Mouse (Mus musculus) heart, adult 2 months (tissue): ENCODE results near the gene H2afv.

Experiments used
- CTCF ChIP-seq: fragments of 200-600 bp; IDR thresholded peaks from 2 replicates; pipeline ENCODE4 v1.8.1; 2022; ENCODE audit warnings: antibody characterized with exemption, mild to moderate bottlenecking, moderate library complexity
- EP300 ChIP-seq: fragments of 200-500 bp; IDR thresholded peaks from 2 replicates; pipeline ENCODE4 v1.6.1; 2011; ENCODE audit warnings: low read depth, low read length, control low read depth; ENCODE audit not compliant: insufficient read depth
- POLR2A ChIP-seq: fragments of 200-500 bp; IDR thresholded peaks from 2 replicates; pipeline ENCODE4 v1.6.1; 2011; ENCODE audit warnings: mild to moderate bottlenecking, low read depth, low read length, control low read depth; ENCODE audit not compliant: insufficient read depth

DNA sequence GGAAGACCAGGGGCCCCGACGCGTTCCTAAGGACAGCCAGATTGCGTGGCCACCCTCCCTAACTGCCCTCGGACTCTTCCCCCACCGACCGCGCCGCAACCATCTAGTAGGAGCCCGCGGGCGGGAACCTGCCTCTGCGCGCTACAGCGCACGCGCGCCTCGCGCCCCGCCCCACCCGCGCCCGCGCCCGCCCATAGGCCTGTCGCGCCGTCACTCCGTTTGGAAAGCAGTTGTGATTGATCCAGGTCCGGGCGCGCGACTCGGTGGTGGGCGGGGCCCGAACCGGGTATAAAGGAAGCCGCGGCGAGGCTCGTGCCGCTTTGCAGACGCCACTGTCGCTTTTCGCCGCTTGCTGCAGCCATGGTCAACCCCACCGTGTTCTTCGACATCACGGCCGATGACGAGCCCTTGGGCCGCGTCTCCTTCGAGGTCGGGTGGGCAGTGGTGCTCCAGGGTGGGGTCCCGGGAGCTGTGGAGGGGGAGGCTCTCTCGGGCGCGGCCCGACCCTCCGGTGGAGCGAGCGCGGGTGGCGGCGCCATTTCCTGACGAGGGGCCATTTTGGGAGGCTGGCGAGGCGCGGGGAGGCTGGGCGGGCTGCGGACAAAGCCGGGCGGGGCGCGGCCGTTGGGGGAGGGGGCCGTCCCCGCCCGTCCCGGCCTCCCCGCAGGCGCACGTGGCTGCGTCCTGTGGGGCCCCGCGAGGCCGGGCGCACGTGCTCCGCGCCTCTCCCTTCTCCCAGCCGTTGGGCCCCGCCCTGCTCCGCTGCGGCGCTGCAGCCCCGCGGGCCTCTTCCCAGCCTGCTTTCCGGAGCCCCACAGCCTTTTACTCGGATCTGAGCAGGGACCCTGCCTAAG is 28.5 kb downstream of the H2afv start:
- TF ChIP-seq CTCF (no peak), POLR2A (peak; percentile 95), EP300 (0 out of 2 replicates have a peak, but pooled peaks have one; percentile 35)
